Mouse (Mus musculus) 416B (cell line): ENCODE measurements around the gene Olfr982.

Experiments
- DNase-seq: peaks from one replicate; pipeline ENCODE4 v3.0.0; 2011; ENCODE audit warnings: low read depth

The Olfr982 gene

GRCm38 (mm10) chr9:40073529-40073928, at the start of gene Olfr982:
TSS of gene Olfr982 (plus strand) at chr9:40073829.
- DNase-seq: no peak

DNA sequence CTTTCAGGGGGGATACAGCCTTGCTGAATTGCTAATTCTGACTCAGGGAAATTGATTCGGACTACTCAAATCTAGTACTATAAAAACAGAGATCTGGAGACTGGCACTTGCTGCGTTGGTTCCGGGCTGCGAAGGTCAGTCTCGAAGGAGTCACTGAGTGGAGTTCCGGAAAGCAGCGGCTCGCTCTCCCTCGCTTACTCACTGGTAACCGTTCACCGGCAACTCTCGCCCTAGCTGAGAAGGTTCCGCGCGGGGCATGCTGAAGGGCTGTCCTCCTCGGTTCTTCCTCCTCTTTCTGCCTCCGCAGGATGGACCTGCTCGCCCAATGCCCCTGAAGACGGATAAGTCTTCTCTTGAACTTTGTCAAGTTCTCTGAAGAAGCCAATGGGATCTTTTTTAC, 23.5 kb upstream of the Olfr982 start:
- no peak for DNase-seq

DNA sequence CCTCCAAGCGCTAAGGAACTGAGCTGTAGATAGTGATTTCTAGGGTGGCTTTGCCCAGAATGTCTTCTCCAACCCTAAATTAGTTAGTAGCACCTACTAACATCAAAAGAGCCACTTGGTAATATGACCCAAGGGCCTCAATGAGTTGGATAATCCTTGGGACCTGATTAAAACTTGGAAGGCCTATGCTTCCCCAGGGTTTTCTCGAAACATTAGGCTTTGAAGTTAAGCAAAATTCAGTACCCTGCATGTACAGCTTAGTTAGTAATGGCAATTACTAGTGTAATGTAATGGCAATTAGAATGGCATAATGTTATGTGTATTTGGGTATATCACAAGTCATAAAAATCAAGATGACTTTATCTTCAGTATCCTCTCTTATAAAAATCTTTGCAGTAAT, 19.9 kb downstream of the Olfr982 start, which contains the start of gene Olfr983:
Gene Olfr983 (minus strand): TSS at position 101 of the 400 bp plus-strand sequence.
- no peak for DNase-seq

DNA sequence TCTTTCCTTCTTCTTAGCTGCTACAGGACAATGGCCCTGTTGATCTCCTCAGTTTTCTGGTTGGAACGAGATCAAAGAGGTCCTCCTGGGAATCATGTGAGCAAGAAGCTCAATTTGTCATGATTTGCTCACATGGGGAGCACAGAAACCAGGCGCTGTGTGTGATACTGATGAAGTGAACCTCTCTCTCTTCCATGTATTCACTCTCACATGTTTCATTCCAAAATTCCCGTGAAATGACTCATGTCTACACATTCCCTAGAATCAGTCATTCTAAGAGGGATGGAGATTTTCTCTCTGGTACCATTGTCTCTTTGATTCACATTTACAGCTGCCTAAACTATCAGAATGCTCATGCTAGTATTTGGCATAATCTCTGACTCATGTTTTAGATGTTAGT, 21.1 kb downstream of the Olfr982 start:
- no peak for DNase-seq

DNA sequence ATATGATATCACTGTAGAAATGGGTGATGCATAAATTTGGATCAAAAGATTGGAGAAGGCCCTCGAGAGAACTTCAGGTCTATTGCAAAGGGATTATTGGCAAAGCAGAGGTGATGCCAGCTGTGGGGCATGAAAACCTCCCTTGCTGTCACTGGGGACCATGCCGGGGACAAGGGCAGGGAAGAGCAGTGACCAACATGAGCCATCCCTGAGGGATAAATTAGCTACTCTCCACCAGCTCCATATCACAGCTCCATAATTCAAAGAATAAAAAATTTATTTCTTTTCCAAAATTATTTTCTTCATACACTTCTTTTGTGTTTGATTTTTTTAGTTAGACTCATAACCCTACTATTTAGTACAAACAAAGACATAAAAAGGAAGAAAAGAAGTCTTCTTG, 40.5 kb downstream of the Olfr982 start, which contains the start of gene Olfr984:
Gene Olfr984 (minus strand): TSS at position 101 of the 400 bp plus-strand sequence.
- DNase-seq: no peak

DNA sequence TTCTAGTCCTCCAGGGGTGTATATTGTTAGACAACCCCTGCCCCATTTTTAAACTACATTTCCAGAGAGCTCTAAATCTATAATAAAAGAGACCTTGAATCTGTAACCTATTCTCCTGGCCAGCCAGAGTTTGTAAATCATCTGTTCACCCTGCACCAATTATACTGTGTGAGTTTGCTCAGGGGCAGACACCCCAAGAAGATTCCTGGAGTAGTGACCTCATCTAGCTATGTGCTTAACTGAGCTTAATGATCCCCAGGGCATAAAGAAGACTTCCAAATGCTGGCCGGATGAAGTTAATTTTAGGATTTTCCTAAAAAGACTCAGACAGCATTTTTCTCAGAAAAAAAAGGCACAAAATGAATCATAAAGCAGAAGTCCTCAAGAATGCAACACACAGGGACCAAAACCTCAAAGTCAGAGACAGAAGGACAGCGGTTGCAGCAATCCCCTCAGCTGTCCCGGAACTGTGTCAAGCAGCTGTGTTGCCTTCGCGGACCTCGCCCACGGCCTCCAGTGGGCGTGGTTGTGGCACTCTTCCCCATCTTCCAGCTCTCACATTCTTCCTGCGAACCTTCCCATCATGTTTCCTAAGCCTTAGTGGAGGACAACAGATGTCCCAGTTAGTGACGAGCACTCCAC, 43.1 kb downstream of the Olfr982 start:
- DNase-seq: no peak

DNA sequence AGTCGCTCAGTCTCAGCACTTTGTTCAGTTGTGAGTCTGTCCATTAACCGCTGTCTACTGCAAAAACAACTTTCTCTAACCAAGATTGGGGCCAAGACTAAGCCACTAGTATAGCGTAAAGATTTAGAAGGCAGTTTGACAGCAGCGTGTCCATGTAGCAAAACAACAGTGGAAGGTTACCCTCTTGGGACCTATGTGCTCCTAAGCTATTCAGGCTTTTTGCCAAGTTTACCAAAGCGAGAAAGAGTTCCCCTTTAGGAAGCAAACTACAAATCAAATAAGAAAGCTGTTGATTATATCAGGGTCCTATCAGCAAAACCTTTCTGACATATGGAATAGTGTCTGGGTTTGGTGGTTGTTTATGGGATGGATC, 43.6 kb downstream of the Olfr982 start:
- DNase-seq: no peak
